Mouse (Mus musculus) brain, embryonic 14.5 days (tissue): ENCODE data around the gene Pigv. TPM values are rescaled to one million over a fixed set of nuclear protein-coding genes. Genes with fewer than 3 reads are reported as not detected.
"Not testable (repeated sequence)": the region's sequence is repeated elsewhere in the genome, so short reads cannot be mapped to it uniquely, and the experiment has no call there.

Experiments used
- DNase-seq: peaks from one replicate; pipeline ENCODE4 v3.0.0-alpha.2; 2011; ENCODE audit warnings: low read depth
- CTCF ChIP-seq: fragments of 200-500 bp; IDR thresholded peaks from 2 replicates; pipeline ENCODE4 v1.5.1; 2012; ENCODE audit warnings: inconsistent platforms, mild to moderate bottlenecking, moderate library complexity, borderline replicate concordance; ENCODE audit not compliant: insufficient read depth, insufficient read length; ENCODE audit errors: extremely low read depth
- POLR2A ChIP-seq: fragments of 200-500 bp; IDR thresholded peaks from 2 replicates; pipeline ENCODE4 v1.6.1; 2012; ENCODE audit warnings: mild to moderate bottlenecking, inconsistent platforms, borderline replicate concordance; ENCODE audit not compliant: poor library complexity, insufficient read depth, insufficient read length, severe bottlenecking; ENCODE audit errors: extremely low read depth
- polyA plus RNA-seq: library from polyadenylated mRNA; depleted of rRNA; stranded (reverse); fragments of >200 nt; gene quantifications from 2 replicates; pipeline ENCODE4 v1.2.3, GENCODE M21; 2012

The Pigv gene
- polyA plus RNA-seq, 1 experiment, result 11.7 TPM

- TF ChIP-seq POLR2A (no peak), CTCF (no peak)
- DNase-seq, result no peak
These were observed 19.7 kb downstream of the Pigv start for GRCm38 (mm10) chr4:133652746-133653145.

- no peak for TF ChIP-seq CTCF
- no peak for TF ChIP-seq POLR2A
- DNase-seq, result no peak
These were observed 20.5 kb downstream of the Pigv start for GRCm38 (mm10) chr4:133651986-133652385.

- TF ChIP-seq CTCF (no peak), POLR2A (no peak)
- no peak for DNase-seq
These were observed 21.0 kb downstream of the Pigv start for GRCm38 (mm10) chr4:133651445-133651844.

- DNase-seq, result peak; percentile 77
- TF ChIP-seq CTCF (peak; percentile 84), POLR2A (no peak)
These were observed 22.3 kb downstream of the Pigv start, which contains the start of gene Zdhhc18 for GRCm38 (mm10) chr4:133649989-133650699. TSS of gene Zdhhc18 (minus strand) at chr4:133650154.

GRCm38 (mm10) chr4:133649464-133649863 is 23.0 kb downstream of the Pigv start:
- not testable (repeated sequence) for DNase-seq

GRCm38 (mm10) chr4:133645680-133646079 is 26.8 kb downstream of the Pigv start:
- no peak for DNase-seq
- TF ChIP-seq CTCF (no peak), POLR2A (no peak)

GRCm38 (mm10) chr4:133645195-133645594 is 27.3 kb downstream of the Pigv start:
- peak; percentile 12; the same call in 1 of the 2 replicates for TF ChIP-seq CTCF
- no peak for TF ChIP-seq POLR2A
- no peak for DNase-seq

GRCm38 (mm10) chr4:133634043-133634410 is 38.4 kb downstream of the Pigv start:
- DNase-seq, result no peak
- TF ChIP-seq POLR2A (no peak), CTCF (no peak)

- peak; percentile 89 for DNase-seq
- TF ChIP-seq POLR2A, result peak; percentile 59; the same call in 1 of the 2 replicates
- TF ChIP-seq CTCF, result peak; percentile 76
These were observed 39.0 kb downstream of the Pigv start for GRCm38 (mm10) chr4:133633332-133634042.

GRCm38 (mm10) chr4:133632483-133633327 is 39.7 kb downstream of the Pigv start:
- DNase-seq, result peak; percentile 57
- TF ChIP-seq POLR2A, result no peak

GRCm38 (mm10) chr4:133631769-133632411 is 40.6 kb downstream of the Pigv start:
- no peak for TF ChIP-seq POLR2A
- no peak for TF ChIP-seq CTCF

More at GRCm38 (mm10) chr4:133631769-133632411, 40.6 kb downstream of the Pigv start:
- peak; percentile 4 for DNase-seq
